Mouse (Mus musculus) layer of hippocampus, adult 2 months (tissue): Measurements from ENCODE around the gene Zfp146. TPM values are rescaled to one million over a fixed set of nuclear protein-coding genes. Genes with fewer than 3 reads are reported as not detected.
"Not testable (repeated sequence)": the region's sequence is repeated elsewhere in the genome, so short reads cannot be mapped to it uniquely, and the experiment has no call there.

Experiments
- DNase-seq, 2 experiments: peaks; one replicate each; pipeline ENCODE4 v3.0.0; 2022; ENCODE audit warnings: low spot score in 2 of 2
- H3K27ac ChIP-seq: fragments of 200-600 bp; 2 replicates; pipeline ENCODE4 v1.8.1; 2022
- H3K4me3 ChIP-seq: fragments of 200-600 bp; 2 replicates; pipeline ENCODE4 v1.8.1; 2022; ENCODE audit warnings: mild to moderate bottlenecking
- CTCF ChIP-seq: fragments of 200-600 bp; conservative IDR thresholded peaks from 2 replicates; pipeline ENCODE4 v1.8.1; 2022; ENCODE audit warnings: antibody characterized with exemption, mild to moderate bottlenecking, moderate library complexity
- long read RNA-seq, 2 experiments: library from polyadenylated mRNA; stranded (forward); transcript quantifications; one replicate each; pipeline ENCODE4 v2.0.0; 2021; ENCODE audit warnings: borderline mapping rate in 2 of 2
- total RNA-seq, 2 experiments: library from RNA; stranded (reverse); gene quantifications; 2 replicates each; pipeline ENCODE4 v1.2.3; 2021

Zfp146 gene
- total RNA-seq: 10 to 100 TPM; 48.9 to 52.0 TPM
- long read RNA-seq, experiment 1: 0 reads
- long read RNA-seq, experiment 2, partial matches to known transcripts: 0 of 1 reads
- long read RNA-seq, experiment 2, other reads (novel, unspliced or antisense): 0 of 1 reads

DNA sequence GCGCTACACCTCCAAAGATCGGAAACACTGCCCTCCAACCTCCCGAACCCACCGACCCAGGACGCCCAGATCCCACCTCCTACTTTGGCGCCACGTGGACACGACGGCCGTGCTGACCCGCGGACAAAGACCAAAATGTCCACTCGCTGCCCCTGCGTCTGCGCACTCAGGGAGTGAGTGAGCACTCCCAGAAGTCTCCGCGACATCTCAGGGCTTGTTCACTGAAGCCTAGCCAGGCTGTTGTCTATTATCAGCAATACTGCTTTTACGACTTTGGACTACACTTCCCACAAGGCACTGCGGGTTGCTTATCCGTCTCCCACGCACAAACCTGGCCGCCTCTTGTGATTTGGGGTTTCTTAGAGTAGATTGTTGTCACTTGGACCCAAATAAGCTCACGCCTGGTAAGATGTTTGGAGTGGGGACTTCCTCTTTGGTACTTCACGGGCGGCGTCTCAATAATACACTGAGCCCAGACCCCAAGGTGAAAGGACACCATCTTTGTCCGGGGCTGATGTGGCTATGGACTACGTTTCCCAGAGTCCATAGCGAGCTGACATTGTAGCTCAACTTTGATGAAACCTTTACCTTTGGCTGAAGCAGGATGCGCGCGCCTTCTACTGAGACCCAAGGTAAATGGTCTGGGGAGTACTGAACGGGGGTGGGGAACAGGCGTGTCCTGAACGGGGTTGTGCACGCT is at the start of gene Zfp146:
Gene Zfp146 (minus strand): TSS at position 168 of the 700 bp plus-strand sequence.
- DNase-seq: peak; percentile 88 to 95
- Histone ChIP-seq H3K27ac (peak within 1 kb of the TSS; percentile 99), H3K4me3 (peak within 1 kb of the TSS; percentile 69)
- TF ChIP-seq CTCF: no peak

DNA sequence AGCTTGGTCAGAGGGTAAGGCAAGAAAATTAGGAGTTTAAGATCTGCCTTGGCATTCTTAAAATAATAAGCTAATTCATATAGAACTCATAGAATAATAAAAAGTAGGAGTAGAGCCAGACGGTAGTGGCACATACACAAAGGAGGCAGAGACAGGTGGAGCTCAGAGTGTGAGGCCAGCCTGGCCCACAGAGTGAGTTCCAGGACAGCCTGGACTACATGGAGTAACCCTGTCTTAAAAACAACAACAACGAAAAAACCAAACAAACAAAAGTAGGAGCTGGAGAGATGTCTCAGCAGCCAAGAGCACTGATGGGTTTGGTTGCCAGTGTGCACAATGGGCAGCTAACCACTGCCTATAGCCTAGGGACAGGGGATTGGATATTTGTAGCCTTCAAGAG is 47.7 kb upstream of the Zfp146 start:
- no peak for TF ChIP-seq CTCF
- H3K27ac ChIP-seq: no peak overlapping the region
- H3K4me3 ChIP-seq: no peak overlapping the region
- no peak for DNase-seq

DNA sequence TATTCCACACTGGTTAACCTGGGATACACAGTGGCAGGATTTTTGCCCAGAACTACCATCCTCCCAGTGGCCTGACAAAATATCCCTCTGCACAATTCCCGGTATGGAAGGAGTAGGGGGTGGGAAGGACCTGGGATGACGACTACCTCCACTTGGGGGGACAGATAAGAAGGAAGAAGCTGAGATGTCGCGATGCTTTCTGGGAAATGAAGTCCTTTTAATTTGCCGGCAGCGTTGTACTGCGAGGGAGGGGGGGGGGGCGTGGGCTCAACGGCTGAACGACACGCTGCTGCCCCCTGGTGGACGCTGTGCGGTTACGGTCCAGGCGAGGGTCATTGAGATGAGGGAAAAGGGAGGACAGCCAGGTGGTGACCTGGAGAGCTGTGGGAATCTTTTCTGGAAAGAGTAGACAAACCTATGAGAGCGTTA is 47.2 kb upstream of the Zfp146 start:
- Histone ChIP-seq H3K4me3 (peak overlapping the region; percentile 36; the same call in 1 of the 2 replicates), H3K27ac (peak overlapping the region; percentile 79)
- peak; percentile 90 for TF ChIP-seq CTCF
- peak; percentile 71 to 76 for DNase-seq

DNA sequence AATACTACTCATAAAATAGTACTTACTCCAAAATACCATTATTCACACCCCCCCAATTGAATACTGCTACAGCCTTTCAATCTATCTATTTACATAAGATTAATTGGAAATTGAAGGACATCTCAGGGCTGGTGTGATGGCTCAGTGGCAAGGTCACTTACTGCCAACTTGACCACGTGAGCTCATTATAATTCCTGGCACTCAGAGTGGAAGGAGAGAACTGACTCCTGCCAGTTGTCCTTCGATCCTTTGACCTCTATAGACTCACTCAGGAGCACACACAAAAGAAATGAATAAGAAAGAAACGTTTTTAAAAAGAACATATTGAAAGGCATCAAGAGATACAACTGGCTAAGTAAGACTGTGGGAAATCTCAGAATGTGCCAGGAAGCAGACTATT is 46.3 kb upstream of the Zfp146 start:
- no peak for TF ChIP-seq CTCF
- DNase-seq: no peak
- Histone ChIP-seq H3K4me3 (no peak overlapping the region), H3K27ac (no peak overlapping the region)

DNA sequence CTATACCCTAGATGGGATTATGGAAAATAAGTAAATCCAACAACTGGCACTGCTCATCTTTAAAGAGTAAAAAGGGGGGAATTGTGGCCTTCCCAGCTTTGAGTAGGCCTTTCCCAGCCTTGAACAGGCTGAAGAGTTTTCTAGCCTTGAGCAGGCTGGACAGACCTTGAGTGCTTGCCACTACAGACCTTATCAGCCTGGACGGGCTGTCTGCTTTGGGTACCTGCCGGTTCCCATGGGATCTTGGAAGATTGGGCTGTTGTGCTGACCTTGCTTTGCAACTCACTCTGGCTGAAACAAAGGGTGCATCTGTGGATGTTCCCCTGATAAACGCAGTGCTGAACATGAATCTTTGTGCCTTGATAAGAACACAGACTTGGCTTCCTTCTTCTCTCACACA is 44.3 kb upstream of the Zfp146 start:
- no peak for TF ChIP-seq CTCF
- Histone ChIP-seq H3K4me3 (no peak overlapping the region), H3K27ac (no peak overlapping the region)
- no peak for DNase-seq

DNA sequence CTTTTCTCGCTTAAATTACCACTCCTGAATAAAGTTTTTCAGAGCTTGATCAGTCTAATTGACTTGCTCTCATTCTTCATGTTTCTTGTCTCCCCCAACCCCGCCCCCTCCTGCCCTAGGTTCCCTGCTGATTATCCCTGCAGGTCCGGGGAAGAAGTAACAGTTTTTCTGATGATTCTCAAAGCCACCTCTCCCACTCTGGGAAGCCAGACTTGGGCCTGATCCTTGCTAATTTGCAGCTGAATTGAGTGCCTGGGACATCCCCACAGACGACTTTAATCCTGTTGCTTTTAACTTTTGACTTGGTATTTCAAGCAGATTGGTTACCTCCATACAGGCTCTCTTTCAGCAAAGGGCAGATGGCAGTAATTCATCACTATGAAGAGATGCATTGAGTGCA is 41.5 kb upstream of the Zfp146 start:
- Histone ChIP-seq H3K4me3 (no peak overlapping the region), H3K27ac (no peak overlapping the region)
- no peak for DNase-seq

DNA sequence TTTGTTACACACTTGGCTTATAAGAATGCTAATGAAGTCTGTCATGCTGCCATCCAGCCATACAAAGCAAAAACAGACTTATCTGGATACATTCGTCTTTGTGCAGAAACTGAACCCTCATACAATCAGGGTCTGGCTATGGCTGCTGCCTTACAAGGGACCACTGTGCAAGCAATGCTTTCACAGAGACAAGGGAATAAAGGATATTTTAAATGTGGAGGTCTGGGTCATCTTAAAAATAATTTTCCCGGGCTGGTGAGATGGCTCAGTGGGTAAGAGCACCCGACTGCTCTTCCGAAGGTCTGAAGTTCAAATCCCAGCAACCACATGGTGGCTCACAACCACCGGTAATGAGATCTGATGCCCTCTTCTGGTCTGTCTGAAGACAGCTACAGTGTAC is 36.8 kb upstream of the Zfp146 start:
- not testable (repeated sequence) for DNase-seq, H3K4me3 ChIP-seq, H3K27ac ChIP-seq
- peak; percentile 43 for TF ChIP-seq CTCF

More for the DNA sequence above, 41.5 kb upstream of the Zfp146 start:
- no peak for TF ChIP-seq CTCF

DNA sequence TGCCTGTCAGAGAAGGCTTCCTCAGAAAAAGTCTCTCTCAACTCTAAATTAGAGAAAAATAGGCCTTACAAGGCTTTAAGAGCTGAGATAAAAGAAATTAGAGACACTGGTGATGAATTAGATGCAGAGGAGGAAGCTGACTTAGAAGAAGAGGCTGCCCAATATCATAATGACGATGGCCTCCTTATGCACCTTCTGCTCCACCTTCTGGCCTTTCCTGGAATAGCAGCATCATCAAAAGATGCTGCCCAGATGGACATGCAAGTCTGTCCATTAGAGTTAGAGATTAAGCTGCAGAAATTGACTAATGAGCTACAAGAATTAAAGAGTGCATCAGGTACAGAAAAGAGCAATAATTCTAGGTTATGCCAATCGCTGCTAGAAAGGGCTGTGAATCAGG is 35.8 kb upstream of the Zfp146 start:
- Histone ChIP-seq H3K27ac (no peak overlapping the region), H3K4me3 (no peak overlapping the region)
- TF ChIP-seq CTCF: peak; percentile 85
- DNase-seq: peak in 1 of 2 experiments; percentile 68

DNA sequence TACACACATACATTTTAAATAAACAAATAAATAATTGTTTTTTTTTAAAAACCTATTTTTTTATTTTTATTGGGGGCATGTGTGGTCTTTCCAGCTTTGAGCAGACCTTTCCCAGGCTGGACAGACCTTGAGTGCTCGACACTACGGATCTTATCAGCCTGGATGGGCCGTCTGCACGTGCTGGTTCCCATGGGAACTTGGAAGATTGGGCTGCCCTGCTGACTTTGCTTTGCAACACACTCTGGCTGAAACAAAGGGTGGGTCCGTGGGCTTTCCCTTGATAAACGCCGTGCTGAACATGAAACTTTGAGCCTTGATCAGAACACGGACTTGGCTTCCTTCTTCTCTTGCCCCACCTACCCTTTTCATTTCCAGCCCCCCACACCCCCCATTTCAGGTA is 34.8 kb upstream of the Zfp146 start:
- no peak for TF ChIP-seq CTCF
- DNase-seq: no peak
- Histone ChIP-seq H3K27ac (no peak overlapping the region), H3K4me3 (no peak overlapping the region)

DNA sequence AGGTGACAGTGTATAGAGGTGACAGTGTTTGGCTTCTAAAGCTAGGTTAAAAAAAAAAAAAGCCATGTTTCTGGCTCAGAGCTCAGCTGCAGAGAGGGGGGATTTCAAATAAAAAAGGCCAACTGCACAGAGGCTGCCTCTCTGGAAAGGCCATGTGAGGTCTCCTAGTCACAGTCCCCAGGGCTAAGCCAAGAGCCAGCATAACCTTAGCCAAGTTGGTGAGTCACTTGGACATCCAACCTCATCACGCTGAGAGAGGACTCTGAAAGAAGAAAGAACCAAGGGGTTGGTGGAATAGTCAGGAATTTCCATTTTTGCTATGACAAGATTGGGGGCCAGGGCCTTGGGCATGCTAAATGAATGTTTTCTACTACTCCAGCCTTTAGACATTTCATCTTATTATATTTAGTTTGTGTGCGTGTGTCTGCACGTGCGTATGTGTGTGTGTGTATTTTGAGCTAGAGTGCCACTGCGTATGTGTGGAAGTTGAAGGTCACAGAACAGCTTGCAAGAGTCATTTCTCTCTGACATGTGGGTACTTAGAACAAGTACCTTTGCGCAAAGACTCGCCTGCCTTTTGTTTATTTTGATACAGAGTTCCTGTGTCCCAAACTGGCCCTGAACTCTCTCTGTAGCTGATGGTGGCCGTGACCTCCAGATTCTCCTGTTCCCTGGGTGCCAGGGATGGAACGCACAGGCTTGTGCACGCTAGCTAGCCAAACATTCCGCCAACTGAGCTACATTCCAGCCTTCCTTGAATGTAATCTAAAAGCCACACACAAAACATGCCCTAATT is 33.5 kb upstream of the Zfp146 start:
- Histone ChIP-seq H3K4me3 (no peak overlapping the region), H3K27ac (no peak overlapping the region)
- no peak for TF ChIP-seq CTCF
- no peak for DNase-seq

DNA sequence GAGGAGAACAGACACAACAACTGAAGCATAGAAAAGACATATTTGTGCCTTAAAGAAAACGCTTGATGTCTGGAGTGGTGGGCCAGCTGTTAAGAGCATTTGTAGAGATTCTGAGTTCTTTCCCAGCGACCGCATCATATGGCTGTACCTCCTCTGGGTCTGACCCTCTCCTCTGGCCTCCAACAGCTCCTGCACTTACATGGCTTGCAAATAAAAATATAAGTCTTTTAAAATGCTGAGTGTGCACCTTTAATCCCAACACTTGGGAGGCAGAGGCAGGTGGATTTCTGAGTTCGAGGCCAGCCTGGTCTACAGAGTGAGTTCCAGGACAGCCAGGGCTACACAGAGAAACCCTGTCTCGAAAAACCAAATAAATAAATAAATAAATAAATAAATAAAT is 31.1 kb upstream of the Zfp146 start:
- not testable (repeated sequence) for DNase-seq, H3K4me3 ChIP-seq, H3K27ac ChIP-seq

DNA sequence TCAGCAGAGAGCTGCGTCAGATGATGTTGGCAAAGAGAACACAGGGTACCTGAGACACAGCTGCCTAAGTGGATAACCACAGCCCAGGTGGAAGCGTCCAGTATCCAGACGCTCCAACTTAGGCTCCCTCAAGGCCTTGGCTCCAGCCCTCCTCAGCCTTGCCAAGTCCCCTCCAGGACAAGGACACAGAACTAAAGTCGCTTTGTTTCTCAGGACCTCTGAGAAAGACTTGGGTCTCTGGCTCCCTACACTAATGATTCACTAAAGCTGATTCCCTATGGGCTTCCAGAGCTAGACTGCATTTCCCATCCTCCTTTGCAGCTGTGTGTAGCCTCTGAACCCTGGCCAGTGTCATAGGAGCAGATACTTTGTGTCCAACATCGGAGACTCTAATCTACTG is 30.6 kb upstream of the Zfp146 start:
- no peak for DNase-seq
- Histone ChIP-seq H3K27ac (no peak overlapping the region), H3K4me3 (no peak overlapping the region)
- no peak for TF ChIP-seq CTCF

DNA sequence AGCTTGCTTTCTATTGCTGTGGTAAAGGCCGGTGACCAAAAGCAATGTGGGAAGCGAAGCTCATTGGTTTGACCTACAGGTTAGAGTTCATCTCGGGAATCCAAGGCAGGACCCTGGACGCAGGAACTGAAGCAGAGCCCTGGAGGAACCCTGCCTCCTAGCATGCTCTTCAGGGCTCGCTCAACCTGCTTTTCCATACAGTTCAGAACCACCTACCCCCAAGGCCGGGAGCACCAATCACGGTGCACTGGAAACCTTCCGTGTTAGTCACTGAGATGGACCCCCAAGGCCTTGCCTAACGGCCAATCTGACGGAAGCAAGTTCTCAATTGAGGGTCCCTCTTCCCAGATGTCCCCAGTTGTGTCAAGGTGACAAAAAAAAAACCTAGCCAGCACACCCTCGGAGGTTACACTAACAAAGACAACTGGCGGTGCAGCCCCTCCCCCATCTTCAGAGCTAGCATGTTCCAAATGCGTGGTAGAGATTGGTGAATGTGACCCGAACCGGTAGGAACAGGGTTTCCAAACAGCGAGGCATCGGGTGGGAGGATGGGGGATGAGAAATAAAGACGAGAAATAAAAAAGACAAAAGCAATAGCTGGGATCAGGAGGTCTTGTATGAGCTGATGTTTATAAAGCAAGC is 30.1 kb upstream of the Zfp146 start:
- no peak for TF ChIP-seq CTCF
- H3K4me3 ChIP-seq: no peak overlapping the region
- DNase-seq: no peak
- no peak overlapping the region for H3K27ac ChIP-seq
